8 mouse cellular contexts compared by ENCODE assay signal in the genomic region with DNA sequence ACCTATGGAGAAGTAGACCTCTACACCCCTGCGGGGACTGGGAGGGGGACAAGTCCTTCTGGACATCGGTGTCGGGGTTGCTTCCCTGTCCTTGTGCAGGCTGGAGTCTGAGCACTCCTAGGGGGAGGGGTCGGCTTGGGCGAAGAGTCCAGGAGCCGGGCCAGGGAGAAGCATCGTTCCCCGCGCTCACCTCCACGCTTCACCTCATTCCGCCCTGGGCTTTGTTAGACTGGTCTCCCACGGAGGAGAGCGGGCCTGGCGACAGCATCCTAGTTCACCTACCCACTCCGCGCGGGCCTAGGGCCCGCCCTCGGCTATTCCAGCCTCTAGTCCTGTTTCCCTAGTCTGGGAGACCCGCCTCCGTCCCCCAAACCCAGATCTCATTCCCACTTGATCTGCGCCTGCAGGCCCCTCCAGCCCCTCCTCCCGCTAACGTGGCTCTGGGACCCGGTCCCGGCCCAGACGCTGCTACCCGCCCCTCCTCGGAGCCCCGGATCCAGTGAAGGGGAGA. TPM values are rescaled to one million over a fixed set of nuclear protein-coding genes. Genes with fewer than 3 reads are reported as not detected.
DNase-seq lines count a peak whose midpoint lies in the region; ATAC-seq and TF ChIP-seq lines count a peak whose summit lies in the region.

No protein-coding gene starts in this region.

- no peaks in the 10 kb centered on the region for H3K27me3 ChIP-seq in heart, adult 2 months (ENCODE audit: control insufficient read depth, insufficient read depth, low read length)
- H3K27me3 ChIP-seq in MEL (ENCODE audit: control insufficient read depth in 1 of 2, insufficient read depth in 2 of 2, low read length in 2 of 2), result no peaks in the 10 kb centered on the region; a peak in 1 of 4 replicates
- H3K27me3 ChIP-seq in embryonic facial prominence, embryonic 13.5 days, result peaks cover 6% of the 10 kb centered on the region; the same call in 1 of the 2 replicates
- no peaks in the 10 kb centered on the region for H3K27me3 ChIP-seq in midbrain, embryonic 13.5 days

- 0 out of 2 replicates have a peak, but pooled peaks have one; percentile 8 for ATAC-seq in embryonic facial prominence, embryonic 13.5 days (ENCODE audit: insufficient number of reproducible peaks, insufficient read depth, low FRiP score, low TSS enrichment, low read depth)
- ATAC-seq in midbrain, embryonic 13.5 days, result peak; percentile 47

- no peak for TF ChIP-seq POLR2A in heart, adult 2 months (IDR thresholded peaks at IDR 0.05; ENCODE audit: insufficient read depth, low read depth, low read length)
- no peak for TF ChIP-seq POLR2A in MEL (IDR thresholded peaks at IDR 0.05; ENCODE audit: control insufficient read depth in 1 of 2, insufficient read depth in 1 of 2, low read depth in 1 of 2, low read length in 2 of 2, poor library complexity in 1 of 2)

- no peak for TF ChIP-seq CTCF in heart, adult 2 months (IDR thresholded peaks at IDR 0.05)
- TF ChIP-seq CTCF in MEL (IDR thresholded peaks at IDR 0.05 in 2 of 3, conservative IDR thresholded peaks at IDR 0.05 in 1 of 3; ENCODE audit: control insufficient read depth in 1 of 3, insufficient read depth in 1 of 3, low read depth in 2 of 3, low read length in 3 of 3, poor library complexity in 1 of 3, severe bottlenecking in 1 of 3), result no peak

- TF ChIP-seq RAD21 in MEL (IDR thresholded peaks at IDR 0.05; ENCODE audit: low read depth, low read length), result no peak

- no peaks in the 10 kb centered on the region for H3K9me3 ChIP-seq in MEL (replicated peaks; ENCODE audit: insufficient read depth, low read length)
- no peaks in the 10 kb centered on the region; the same call in 1 of the 2 replicates for H3K9me3 ChIP-seq in embryonic facial prominence, embryonic 13.5 days
- no peaks in the 10 kb centered on the region for H3K9me3 ChIP-seq in midbrain, embryonic 13.5 days

- peak overlapping the region; percentile 76 for H3K4me2 ChIP-seq in embryonic facial prominence, embryonic 13.5 days
- peak overlapping the region; percentile 82 for H3K4me2 ChIP-seq in midbrain, embryonic 13.5 days (replicated peaks)

- H3K4me1 ChIP-seq in heart, adult 2 months (ENCODE audit: control insufficient read depth, insufficient read depth, low read length), result peaks cover 5% of the 10 kb centered on the region
- peaks cover 7 to 26% of the 10 kb centered on the region in 2 experiments for H3K4me1 ChIP-seq in MEL (ENCODE audit: control insufficient read depth in 1 of 2, insufficient read depth in 2 of 2, low read length in 2 of 2)
- peaks cover 32% of the 10 kb centered on the region for H3K4me1 ChIP-seq in embryonic facial prominence, embryonic 13.5 days
- peaks cover 44% of the 10 kb centered on the region for H3K4me1 ChIP-seq in midbrain, embryonic 13.5 days (replicated peaks)

- intact Hi-C loops in heart, adult 2 months (cut with DNase I), result loop anchor here (2.0 kb wide), 2 partner anchors 18 to 54 kb away; a partner anchor contains a TSS
- intact Hi-C loops in heart, postnatal 36 days (cut with DNase I), result no loop called here

- H3K9ac ChIP-seq in heart, adult 2 months (ENCODE audit: low read depth, low read length), result peak overlapping the region; percentile 73
- peak overlapping the region; percentile 68; the same call in 1 of the 2 replicates for H3K9ac ChIP-seq in MEL (ENCODE audit: control insufficient read depth, low read depth, low read length, poor library complexity, severe bottlenecking)
- H3K9ac ChIP-seq in embryonic facial prominence, embryonic 13.5 days, result peak overlapping the region; percentile 84
- peak overlapping the region; percentile 89 for H3K9ac ChIP-seq in midbrain, embryonic 13.5 days (replicated peaks)

- no peaks in the 10 kb centered on the region for H3K36me3 ChIP-seq in heart, adult 2 months (ENCODE audit: control insufficient read depth, insufficient read depth, low read length)
- peaks cover 0 to 12% of the 10 kb centered on the region in 2 experiments; a peak in 2 of 4 replicates for H3K36me3 ChIP-seq in MEL (ENCODE audit: control insufficient read depth in 1 of 2, insufficient read depth in 2 of 2, low read length in 2 of 2)
- peaks cover 19% of the 10 kb centered on the region for H3K36me3 ChIP-seq in embryonic facial prominence, embryonic 13.5 days
- H3K36me3 ChIP-seq in midbrain, embryonic 13.5 days, result peaks cover 22% of the 10 kb centered on the region

- peak; percentile 20 to 43 for DNase-seq in heart, adult 2 months
- DNase-seq in heart, postnatal 36 days, result no peak
- DNase-seq in MEL (ENCODE audit: low read depth, low spot score), result no peak
- peak; percentile 34 for DNase-seq in induced T-regulatory cell, adult 2 months (ENCODE audit: low read depth)
- DNase-seq in frontal cortex, postnatal 36 days (ENCODE audit: low spot score in 2 of 2), result no peak
- no peak for DNase-seq in frontal cortex, postnatal 25 days (ENCODE audit: low spot score in 2 of 2)

- peak overlapping the region; percentile 89 for H3K4me3 ChIP-seq in heart, adult 2 months
- H3K4me3 ChIP-seq in MEL (ENCODE audit: control insufficient read depth in 1 of 2, insufficient read depth in 1 of 2, low read depth in 2 of 2, low read length in 2 of 2), result peak overlapping the region; percentile 70 to 96
- peak overlapping the region; percentile 89 for H3K4me3 ChIP-seq in embryonic facial prominence, embryonic 13.5 days
- peak overlapping the region; percentile 89 for H3K4me3 ChIP-seq in midbrain, embryonic 13.5 days (replicated peaks)

- TF ChIP-seq EP300 in heart, adult 2 months (IDR thresholded peaks at IDR 0.05; ENCODE audit: insufficient read depth, low read depth, low read length), result no peak
- TF ChIP-seq EP300 in MEL (IDR thresholded peaks at IDR 0.05; ENCODE audit: low read depth in 1 of 2, low read length in 2 of 2), result no peak

- WGBS in heart, adult 2 months, result 8% methylated on average over 30 of the region's 30 CpGs
- under 1% methylated on average over 30 of the region's 30 CpGs for WGBS in embryonic facial prominence, embryonic 13.5 days
- WGBS in midbrain, embryonic 13.5 days, result 1% methylated on average over 30 of the region's 30 CpGs

- no peak overlapping the region for H3K27ac ChIP-seq in heart, adult 2 months
- no peak overlapping the region for H3K27ac ChIP-seq in MEL (ENCODE audit: control insufficient read depth, low read depth, low read length)
- peak overlapping the region; percentile 45; the same call in 1 of the 2 replicates for H3K27ac ChIP-seq in embryonic facial prominence, embryonic 13.5 days
- peak overlapping the region; percentile 82 for H3K27ac ChIP-seq in midbrain, embryonic 13.5 days

- H3K79me2 ChIP-seq in heart, adult 2 months (replicated peaks; ENCODE audit: control insufficient read depth, insufficient read depth, low read length), result no peaks in the 10 kb centered on the region
- no peaks in the 10 kb centered on the region for H3K79me2 ChIP-seq in MEL (ENCODE audit: control insufficient read depth, insufficient read depth, low read length, poor library complexity)

RNA-seq across cellular contexts. Expression of a gene that starts 0.8 kb away (rescaled TPM):
- 1 to 10 TPM; 3.8 to 3.9 TPM for total RNA-seq in heart, adult 2 months (2021)
- 16.9 and 21.1 TPM in 2 replicates for polyA plus RNA-seq in heart, adult 2 months (2012; rRNA removed)
- 10 to 100 TPM in 1 of 2 experiments, 1 to 10 TPM in 1; 4.7 to 10.2 TPM for total RNA-seq in heart, postnatal 36 days (2021)
- 0.35 and 0.69 TPM in 2 replicates for total RNA-seq in MEL (2012; rRNA removed)
- 1 to 10 TPM in 1 of 2 experiments, not detected in 1; 3.2 TPM for polyA plus RNA-seq in MEL (2012; ENCODE audit: insufficient read depth in 1 of 2, insufficient read length in 2 of 2, low read depth in 1 of 2, low replicate concordance in 2 of 2, missing spikeins in 1 of 2)
- polyA plus RNA-seq in embryonic facial prominence, embryonic 13.5 days (2015; fragmentation: Nextera tagmentation; extraction: Ambion mirVana), result 9.4 and 10.1 TPM in 2 replicates
- 23.4 and 37.6 TPM in 2 replicates for polyA plus RNA-seq in midbrain, embryonic 13.5 days (2015; fragmentation: Nextera tagmentation; extraction: Ambion mirVana)

RNA-seq across cellular contexts. Expression of a gene that starts 18.9 kb away (rescaled TPM):
- 1 to 10 TPM; 1.5 to 2.1 TPM for total RNA-seq in heart, adult 2 months (2021)
- 3.3 and 4.9 TPM in 2 replicates for polyA plus RNA-seq in heart, adult 2 months (2012; rRNA removed)
- total RNA-seq in heart, postnatal 36 days (2021), result 1 to 10 TPM; 1.4 to 2.7 TPM
- 3.1 and 4.5 TPM in 2 replicates for total RNA-seq in MEL (2012; rRNA removed)
- polyA plus RNA-seq in MEL (2012; ENCODE audit: insufficient read depth in 1 of 2, insufficient read length in 2 of 2, low read depth in 1 of 2, low replicate concordance in 2 of 2, missing spikeins in 1 of 2), result 1 to 10 TPM in 1 of 2 experiments, not detected in 1; 5.8 TPM
- polyA plus RNA-seq in embryonic facial prominence, embryonic 13.5 days (2015; fragmentation: Nextera tagmentation; extraction: Ambion mirVana), result 2.7 and 4.7 TPM in 2 replicates
- 2.3 and 2.8 TPM in 2 replicates for polyA plus RNA-seq in midbrain, embryonic 13.5 days (2015; fragmentation: Nextera tagmentation; extraction: Ambion mirVana)

RNA-seq across cellular contexts. Expression of a gene that starts 27.2 kb away (rescaled TPM):
- 1 to 10 TPM; 4.5 to 6.3 TPM for total RNA-seq in heart, adult 2 months (2021)
- polyA plus RNA-seq in heart, adult 2 months (2012; rRNA removed), result 5.8 and 7.8 TPM in 2 replicates
- 1 to 10 TPM; 5.8 to 6.5 TPM for total RNA-seq in heart, postnatal 36 days (2021)
- 22.1 and 22.7 TPM in 2 replicates for total RNA-seq in MEL (2012; rRNA removed)
- polyA plus RNA-seq in MEL (2012; ENCODE audit: insufficient read depth in 1 of 2, insufficient read length in 2 of 2, low read depth in 1 of 2, low replicate concordance in 2 of 2, missing spikeins in 1 of 2), result 100 to 1,000 TPM in 1 of 2 experiments, 10 to 100 TPM in 1; 22.9 to 102 TPM
- 17.0 and 19.3 TPM in 2 replicates for polyA plus RNA-seq in embryonic facial prominence, embryonic 13.5 days (2015; fragmentation: Nextera tagmentation; extraction: Ambion mirVana)
- 36.2 and 38.1 TPM in 2 replicates for polyA plus RNA-seq in midbrain, embryonic 13.5 days (2015; fragmentation: Nextera tagmentation; extraction: Ambion mirVana)

RNA-seq across cellular contexts. Expression of a gene that starts 27.3 kb away (rescaled TPM):
- 10 to 100 TPM; 28.3 to 32.1 TPM for total RNA-seq in heart, adult 2 months (2021)
- polyA plus RNA-seq in heart, adult 2 months (2012; rRNA removed), result 46.8 and 67.9 TPM in 2 replicates
- total RNA-seq in heart, postnatal 36 days (2021), result 10 to 100 TPM; 24.1 to 37.5 TPM
- 71.8 and 93.1 TPM in 2 replicates for total RNA-seq in MEL (2012; rRNA removed)
- 100 to 1,000 TPM in 1 of 2 experiments, not detected in 1; 104 TPM for polyA plus RNA-seq in MEL (2012; ENCODE audit: insufficient read depth in 1 of 2, insufficient read length in 2 of 2, low read depth in 1 of 2, low replicate concordance in 2 of 2, missing spikeins in 1 of 2)
- 75.2 and 81.8 TPM in 2 replicates for polyA plus RNA-seq in embryonic facial prominence, embryonic 13.5 days (2015; fragmentation: Nextera tagmentation; extraction: Ambion mirVana)
- polyA plus RNA-seq in midbrain, embryonic 13.5 days (2015; fragmentation: Nextera tagmentation; extraction: Ambion mirVana), result 99.2 and 103 TPM in 2 replicates

RNA-seq across cellular contexts. Expression of a gene that starts 36.8 kb away (rescaled TPM):
- 10 to 100 TPM; 22.6 to 30.9 TPM for total RNA-seq in heart, adult 2 months (2021)
- polyA plus RNA-seq in heart, adult 2 months (2012; rRNA removed), result 23.3 and 25.6 TPM in 2 replicates
- 10 to 100 TPM; 17.6 to 29.1 TPM for total RNA-seq in heart, postnatal 36 days (2021)
- total RNA-seq in MEL (2012; rRNA removed), result 1.6 and 3.1 TPM in 2 replicates
- polyA plus RNA-seq in MEL (2012; ENCODE audit: insufficient read depth in 1 of 2, insufficient read length in 2 of 2, low read depth in 1 of 2, low replicate concordance in 2 of 2, missing spikeins in 1 of 2), result 1 to 10 TPM in 1 of 2 experiments, not detected in 1; 5.4 TPM
- polyA plus RNA-seq in embryonic facial prominence, embryonic 13.5 days (2015; fragmentation: Nextera tagmentation; extraction: Ambion mirVana), result 0.65 and 0.69 TPM in 2 replicates
- 1.0 and 1.8 TPM in 2 replicates for polyA plus RNA-seq in midbrain, embryonic 13.5 days (2015; fragmentation: Nextera tagmentation; extraction: Ambion mirVana)

Comparison
In these comparisons a context has a peak if more than half of its experiments do, and no peak if none do; other contexts are left out.
1. DNase-seq: peak in heart, adult 2 months (2 of 2) and induced T-regulatory cell, adult 2 months (single experiment); none in heart, postnatal 36 days (0 of 2), MEL (single experiment), frontal cortex, postnatal 36 days (0 of 2) and frontal cortex, postnatal 25 days (0 of 2).
2. H3K27ac ChIP-seq: peak in embryonic facial prominence, embryonic 13.5 days (single experiment) and midbrain, embryonic 13.5 days (single experiment); none in heart, adult 2 months (single experiment) and MEL (single experiment).
3. Peak in every context shown above with its lines, with median percentiles within 50 percentile points of each other: H3K4me3 ChIP-seq and H3K9ac ChIP-seq.